Mouse (Mus musculus): ENCODE data around the gene Grap2. TPM values are rescaled to one million over a fixed set of nuclear protein-coding genes. Genes with fewer than 3 reads are reported as not detected.

Gene Grap2
- 1.1 and 1.2 TPM in 2 replicates for polyA plus RNA-seq (2015; fragmentation: Nextera tagmentation; extraction: Ambion mirVana)

DNA sequence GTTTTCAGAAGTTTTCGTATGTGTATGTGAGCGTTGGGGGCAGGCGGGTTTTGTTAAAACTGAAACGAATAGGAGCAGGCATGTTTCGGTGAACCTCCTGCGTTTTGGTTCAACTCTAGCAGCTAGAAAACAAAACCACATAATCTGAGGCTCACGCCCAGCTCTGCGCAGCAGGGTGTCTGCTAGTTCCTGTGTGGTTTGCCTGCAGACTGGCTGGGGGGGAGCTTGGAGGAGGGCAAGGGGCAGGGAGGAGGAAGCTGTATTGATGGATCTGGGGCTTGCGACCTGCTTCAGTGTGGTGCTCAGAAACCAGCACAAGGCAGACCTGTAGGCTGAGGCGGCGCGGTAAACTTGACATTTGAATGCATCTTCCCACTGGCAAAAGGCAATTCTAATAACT, at the start of gene Grap2:
Gene Grap2 (plus strand): TSS at position 304 of the 400 bp plus-strand sequence.
- WGBS: 62% methylated on average over 12 of the region's 12 CpGs

DNA sequence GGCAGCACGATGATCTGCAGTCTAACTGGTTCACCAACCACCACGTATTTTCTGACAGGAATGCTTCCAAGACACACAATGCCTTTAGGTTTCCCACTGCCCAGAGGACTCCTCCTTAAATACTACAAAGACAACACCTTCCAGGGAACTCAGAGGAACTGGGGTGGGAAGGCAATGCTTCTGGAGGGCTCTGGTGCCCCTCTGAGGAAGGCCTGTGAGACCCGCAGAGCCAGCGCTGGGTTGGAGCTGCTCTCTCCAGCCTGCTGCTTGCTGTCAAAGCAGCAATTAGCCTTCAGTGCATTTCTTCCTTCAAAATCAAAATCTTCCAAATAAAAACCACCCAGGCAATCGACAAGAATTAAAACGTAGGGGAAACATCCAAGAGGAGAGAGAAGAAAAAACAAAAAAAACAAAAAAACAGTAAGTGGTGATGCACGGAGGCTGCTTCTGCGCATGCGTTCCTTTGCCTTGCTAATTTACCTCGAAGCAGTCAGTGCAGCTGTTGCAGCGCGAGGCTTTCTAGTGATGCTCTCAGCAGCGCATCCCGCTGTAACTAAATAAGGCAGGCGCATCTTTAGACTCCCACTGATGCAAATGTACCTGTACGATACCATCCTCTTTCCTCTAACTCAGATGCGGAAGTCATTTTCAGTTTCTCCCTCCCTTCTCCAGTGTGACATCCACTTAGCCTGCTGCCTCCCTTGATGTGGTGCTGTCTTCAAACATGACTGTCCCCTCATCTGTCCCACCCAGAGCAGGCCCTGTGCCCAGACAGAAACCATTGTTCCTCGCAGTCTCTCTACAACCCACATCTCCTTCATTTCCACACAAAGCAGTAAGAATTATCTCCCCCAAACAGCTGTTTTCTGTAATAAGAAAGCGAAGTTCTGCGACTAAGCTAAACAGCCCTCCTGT, 42.2 kb upstream of the Grap2 start:
- WGBS: 43% methylated on average over 20 of the region's 20 CpGs
- Histone ChIP-seq H3K9ac (no peak overlapping the region), H3K27me3 (no peaks in the 10 kb centered on the region), H3K27ac (no peak overlapping the region), H3K9me3 (no peaks in the 10 kb centered on the region), H3K36me3 (no peaks in the 10 kb centered on the region), H3K4me1 (no peaks in the 10 kb centered on the region), H3K4me3 (no peak overlapping the region), H3K4me2 (no peak overlapping the region)
- no peak for ATAC-seq (ENCODE audit: insufficient number of reproducible peaks, low FRiP score, low TSS enrichment, low read depth)

More for the DNA sequence above, at the start of gene Grap2:
- no peaks in the 10 kb centered on the region for H3K9me3 ChIP-seq
- no peak within 1 kb of the TSS for H3K27ac ChIP-seq
- no peak for ATAC-seq (ENCODE audit: insufficient number of reproducible peaks, low FRiP score, low TSS enrichment, low read depth)
- no peaks in the 10 kb centered on the region for H3K4me1 ChIP-seq
- H3K9ac ChIP-seq: no peak within 1 kb of the TSS
- no peak within 1 kb of the TSS for H3K4me2 ChIP-seq
- peaks cover under 1% of the 10 kb centered on the region; the same call in 1 of the 2 replicates for H3K27me3 ChIP-seq
- no peaks in the 10 kb centered on the region for H3K36me3 ChIP-seq
- H3K4me3 ChIP-seq: no peak within 1 kb of the TSS

DNA sequence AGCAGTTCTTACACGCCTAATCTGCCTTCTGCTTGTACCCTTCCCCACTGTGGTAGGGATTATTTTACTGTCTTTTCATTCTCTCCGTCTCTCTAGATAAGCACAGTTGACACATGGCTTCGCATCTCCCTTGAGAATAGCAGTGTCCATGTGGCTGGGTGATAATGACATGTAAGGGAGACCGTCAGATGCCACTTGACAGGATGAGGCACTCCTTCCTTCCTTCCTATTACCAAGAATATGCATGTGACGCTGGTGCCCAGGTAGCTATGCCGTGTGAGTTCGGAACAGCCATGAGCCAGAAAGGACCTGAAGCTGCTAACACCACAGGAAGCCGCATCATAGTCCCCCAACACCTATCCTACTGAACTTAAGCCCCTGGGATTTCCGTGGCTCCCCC, 41.4 kb upstream of the Grap2 start:
- Histone ChIP-seq H3K4me2 (no peak overlapping the region), H3K4me3 (no peak overlapping the region), H3K9me3 (no peaks in the 10 kb centered on the region), H3K27ac (no peak overlapping the region), H3K36me3 (no peaks in the 10 kb centered on the region), H3K27me3 (no peaks in the 10 kb centered on the region), H3K4me1 (no peaks in the 10 kb centered on the region), H3K9ac (no peak overlapping the region)
- ATAC-seq (ENCODE audit: insufficient number of reproducible peaks, low FRiP score, low TSS enrichment, low read depth): no peak
- WGBS: 82% methylated on average over 9 of the region's 9 CpGs

DNA sequence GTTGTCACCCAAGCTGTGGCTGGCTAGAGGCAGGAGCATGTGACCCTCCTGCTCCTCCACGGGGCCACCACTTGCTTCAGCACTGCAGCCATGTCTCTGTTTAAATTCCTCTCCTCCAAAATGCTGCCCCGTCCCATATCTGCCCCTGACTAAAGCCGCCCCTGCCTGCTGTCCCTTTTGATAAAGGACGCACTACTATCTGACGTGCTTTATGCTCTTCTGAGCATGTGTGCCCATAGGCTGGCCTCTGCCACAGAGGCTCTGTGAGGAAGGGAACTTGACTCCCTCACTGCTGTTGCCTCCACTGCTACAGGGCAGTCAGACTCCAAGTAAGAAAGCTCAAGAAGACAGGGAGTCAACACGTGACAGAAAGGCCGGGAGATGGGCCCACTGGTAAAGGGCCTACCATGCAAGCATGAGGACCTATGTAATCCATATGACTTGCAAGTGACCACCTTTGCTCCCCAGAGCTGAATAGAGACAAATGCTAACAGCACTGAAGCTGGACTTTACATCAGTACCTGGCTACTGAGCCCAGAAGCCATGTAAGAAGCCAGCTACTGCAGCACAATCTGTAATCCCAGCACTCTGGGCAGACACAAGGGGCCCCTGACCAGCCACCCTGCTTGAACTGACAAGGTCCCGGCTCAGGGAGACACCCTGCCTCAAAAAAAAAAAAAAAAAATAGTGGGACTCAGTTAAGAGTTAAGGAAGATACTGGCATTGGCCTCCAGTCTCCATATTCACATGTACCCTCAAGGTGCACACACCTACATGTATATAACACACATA, 39.9 kb upstream of the Grap2 start:
- H3K4me3 ChIP-seq: no peak overlapping the region
- no peak overlapping the region for H3K4me2 ChIP-seq
- no peaks in the 10 kb centered on the region for H3K27me3 ChIP-seq
- no peak for ATAC-seq (ENCODE audit: insufficient number of reproducible peaks, low FRiP score, low TSS enrichment, low read depth)
- no peak overlapping the region for H3K9ac ChIP-seq
- H3K4me1 ChIP-seq: no peaks in the 10 kb centered on the region
- no peaks in the 10 kb centered on the region for H3K36me3 ChIP-seq
- H3K27ac ChIP-seq: no peak overlapping the region
- 76% methylated on average over 8 of the region's 8 CpGs for WGBS
- no peaks in the 10 kb centered on the region for H3K9me3 ChIP-seq

DNA sequence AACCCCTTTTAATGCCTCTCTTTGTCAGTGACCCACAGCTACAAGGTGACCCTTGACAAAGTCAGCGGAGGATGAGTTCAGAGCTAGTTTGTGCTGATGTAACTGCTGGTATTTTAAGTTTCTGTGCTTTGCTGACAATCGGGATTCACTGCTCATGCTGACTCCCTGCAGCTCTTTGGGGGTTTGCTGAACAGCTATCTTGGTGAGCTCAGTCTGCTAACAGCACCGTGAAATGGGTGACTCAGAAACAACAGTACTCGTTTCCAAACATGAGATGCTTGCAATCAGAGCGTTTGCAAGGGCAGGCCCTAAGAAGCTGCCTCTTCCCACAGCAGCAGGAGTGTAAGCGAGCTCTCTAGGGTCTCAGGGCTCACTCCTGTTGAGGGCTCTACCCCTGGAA, 39.1 kb upstream of the Grap2 start:
- no peak for ATAC-seq (ENCODE audit: insufficient number of reproducible peaks, low FRiP score, low TSS enrichment, low read depth)
- no peak overlapping the region for H3K4me2 ChIP-seq
- no peak overlapping the region for H3K27ac ChIP-seq
- no peaks in the 10 kb centered on the region for H3K36me3 ChIP-seq
- no peak overlapping the region for H3K4me3 ChIP-seq
- H3K4me1 ChIP-seq: no peaks in the 10 kb centered on the region
- H3K9ac ChIP-seq: no peak overlapping the region
- no peaks in the 10 kb centered on the region for H3K27me3 ChIP-seq
- no peaks in the 10 kb centered on the region for H3K9me3 ChIP-seq
- 66% methylated on average over 6 of the region's 6 CpGs for WGBS

DNA sequence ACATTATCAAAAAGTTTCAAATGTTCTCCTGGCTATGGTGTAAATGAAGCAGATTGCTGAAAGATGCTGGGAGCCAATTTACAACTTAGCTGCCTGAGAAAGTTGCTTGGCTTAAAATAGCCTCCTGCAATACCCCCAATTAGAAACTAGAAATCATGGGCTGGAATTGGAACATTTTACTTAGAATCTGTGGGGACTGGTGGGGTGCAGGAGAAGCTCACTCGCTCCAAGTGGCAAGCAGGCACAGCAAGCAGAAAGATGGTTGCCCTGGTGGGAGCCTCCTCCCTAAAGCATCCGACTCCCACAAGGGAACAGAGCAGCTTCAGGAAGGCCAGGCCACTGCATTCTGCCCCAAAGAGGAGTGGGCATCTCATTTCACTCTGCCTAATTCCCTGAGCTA, 36.3 kb upstream of the Grap2 start:
- H3K4me3 ChIP-seq: no peak overlapping the region
- no peak overlapping the region for H3K9ac ChIP-seq
- no peak overlapping the region for H3K4me2 ChIP-seq
- no peaks in the 10 kb centered on the region for H3K27me3 ChIP-seq
- no peaks in the 10 kb centered on the region for H3K36me3 ChIP-seq
- 69% methylated on average over 2 of the region's 2 CpGs for WGBS
- no peak overlapping the region for H3K27ac ChIP-seq
- ATAC-seq (ENCODE audit: insufficient number of reproducible peaks, low FRiP score, low TSS enrichment, low read depth): no peak
- H3K9me3 ChIP-seq: no peaks in the 10 kb centered on the region
- no peaks in the 10 kb centered on the region for H3K4me1 ChIP-seq

DNA sequence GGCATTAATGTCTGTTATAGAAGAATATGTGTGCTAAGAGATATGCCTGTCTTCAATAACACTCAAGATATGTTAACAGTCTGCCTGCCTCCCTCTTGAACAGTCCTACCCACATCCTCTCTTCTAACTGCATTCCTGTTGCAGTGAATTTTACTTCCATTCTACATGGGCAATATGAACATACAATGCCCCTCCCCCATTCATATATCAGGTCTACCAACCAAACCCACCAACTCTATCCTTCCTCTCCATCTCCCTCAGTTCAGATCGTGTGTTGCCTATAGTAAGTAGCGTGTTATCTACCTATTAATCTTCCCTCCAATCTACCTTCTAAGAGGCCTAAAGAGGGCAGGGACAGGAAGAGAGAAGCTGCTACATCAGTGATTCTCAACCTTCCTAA, 34.3 kb upstream of the Grap2 start:
- H3K9me3 ChIP-seq: no peaks in the 10 kb centered on the region
- no peak overlapping the region for H3K27ac ChIP-seq
- 85% methylated on average over 2 of the region's 2 CpGs for WGBS
- no peak for ATAC-seq (ENCODE audit: insufficient number of reproducible peaks, low FRiP score, low TSS enrichment, low read depth)
- no peak overlapping the region for H3K9ac ChIP-seq
- no peak overlapping the region for H3K4me3 ChIP-seq
- no peaks in the 10 kb centered on the region for H3K36me3 ChIP-seq
- no peaks in the 10 kb centered on the region for H3K27me3 ChIP-seq
- no peak overlapping the region for H3K4me2 ChIP-seq
- no peaks in the 10 kb centered on the region for H3K4me1 ChIP-seq

DNA sequence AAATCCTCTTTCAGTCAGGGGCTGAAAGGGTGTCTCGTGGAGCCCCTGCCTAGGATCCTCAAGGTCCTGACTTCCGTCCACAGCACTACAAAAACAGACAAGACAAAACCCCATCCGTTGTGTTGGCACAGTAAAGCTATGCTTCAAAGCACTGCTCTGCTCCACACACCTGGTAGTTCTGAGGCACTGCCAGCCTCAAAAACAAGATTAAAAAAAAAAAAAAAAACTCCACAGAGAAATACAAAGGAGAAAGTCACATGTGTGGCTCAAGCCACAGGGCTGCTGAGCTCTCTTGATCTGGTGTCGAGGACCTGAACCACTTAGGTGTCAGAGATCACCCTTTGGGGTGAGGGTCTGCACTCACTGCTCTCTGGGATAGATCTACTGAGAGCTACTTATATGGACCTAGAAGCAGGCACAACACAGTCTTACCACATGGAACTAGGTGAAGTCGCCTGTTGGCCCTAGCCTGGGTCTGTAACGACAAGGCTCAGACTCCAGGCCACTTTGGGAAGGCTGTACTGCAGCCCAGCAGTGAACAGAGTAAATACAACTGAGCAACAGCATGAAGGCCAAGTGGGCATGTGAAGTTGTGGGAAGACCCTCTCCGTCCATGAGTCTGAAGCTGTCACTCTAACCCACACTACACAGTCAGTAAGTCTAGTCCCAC, 33.6 kb upstream of the Grap2 start:
- no peak for ATAC-seq (ENCODE audit: insufficient number of reproducible peaks, low FRiP score, low TSS enrichment, low read depth)

DNA sequence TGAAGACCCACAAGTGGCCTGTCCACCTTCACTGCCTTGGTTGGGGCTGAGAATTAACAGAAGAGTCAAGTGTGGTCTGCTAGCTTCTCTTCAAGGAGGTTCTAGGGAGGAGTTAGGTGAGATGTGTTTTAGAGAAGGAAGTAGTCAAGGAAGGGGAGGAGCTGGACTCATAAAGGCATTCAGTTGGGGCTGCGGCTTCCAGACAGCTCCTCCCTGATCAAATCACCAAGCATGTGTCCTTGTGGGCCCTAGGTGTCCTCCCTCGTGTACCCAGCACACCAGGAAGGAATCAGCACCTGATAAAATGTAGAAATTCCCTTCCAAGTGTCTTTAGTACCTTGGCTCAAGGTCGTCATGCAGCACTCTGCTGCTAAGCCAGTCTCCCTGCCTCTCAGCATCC, 28.3 kb upstream of the Grap2 start:
- ATAC-seq (ENCODE audit: insufficient number of reproducible peaks, low FRiP score, low TSS enrichment, low read depth): no peak
- Histone ChIP-seq H3K4me1 (no peaks in the 10 kb centered on the region), H3K9ac (no peak overlapping the region), H3K27ac (no peak overlapping the region), H3K9me3 (no peaks in the 10 kb centered on the region), H3K27me3 (no peaks in the 10 kb centered on the region), H3K4me2 (no peak overlapping the region), H3K4me3 (no peak overlapping the region), H3K36me3 (no peaks in the 10 kb centered on the region)
- WGBS: 50% methylated on average over 3 of the region's 3 CpGs

More for the DNA sequence above, 33.6 kb upstream of the Grap2 start:
- H3K4me1 ChIP-seq: no peaks in the 10 kb centered on the region
- H3K27ac ChIP-seq: no peak overlapping the region
- H3K9ac ChIP-seq: no peak overlapping the region
- H3K4me3 ChIP-seq: no peak overlapping the region
- no peak overlapping the region for H3K4me2 ChIP-seq
- 87% methylated on average over 7 of the region's 7 CpGs for WGBS
- H3K27me3 ChIP-seq: no peaks in the 10 kb centered on the region
- H3K36me3 ChIP-seq: no peaks in the 10 kb centered on the region
- H3K9me3 ChIP-seq: no peaks in the 10 kb centered on the region

DNA sequence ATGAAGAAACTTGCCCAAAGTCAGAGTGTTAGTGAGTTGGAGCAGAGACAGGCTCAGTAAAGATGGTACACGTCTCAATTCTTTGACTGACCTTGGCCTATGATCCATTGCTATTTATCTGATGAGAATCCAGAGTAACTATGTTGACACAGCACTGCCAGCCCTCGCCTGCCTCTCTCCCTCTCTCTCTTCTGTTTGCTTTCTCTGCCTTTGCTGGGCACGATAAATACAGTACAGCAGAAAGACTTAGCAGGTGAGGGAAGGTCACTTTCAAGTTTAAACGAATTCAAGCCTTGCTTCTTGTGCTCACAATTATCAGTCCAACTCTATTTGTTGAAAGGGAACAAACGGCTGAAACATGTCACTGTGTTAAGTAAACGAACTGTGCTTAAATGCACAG, 27.0 kb upstream of the Grap2 start:
- H3K27me3 ChIP-seq: no peaks in the 10 kb centered on the region
- H3K4me1 ChIP-seq: no peaks in the 10 kb centered on the region
- no peak for ATAC-seq (ENCODE audit: insufficient number of reproducible peaks, low FRiP score, low TSS enrichment, low read depth)
- H3K4me2 ChIP-seq: no peak overlapping the region
- H3K4me3 ChIP-seq: no peak overlapping the region
- H3K27ac ChIP-seq: no peak overlapping the region
- H3K9ac ChIP-seq: no peak overlapping the region
- 74% methylated on average over 6 of the region's 6 CpGs for WGBS
- H3K36me3 ChIP-seq: no peaks in the 10 kb centered on the region
- no peaks in the 10 kb centered on the region for H3K9me3 ChIP-seq

DNA sequence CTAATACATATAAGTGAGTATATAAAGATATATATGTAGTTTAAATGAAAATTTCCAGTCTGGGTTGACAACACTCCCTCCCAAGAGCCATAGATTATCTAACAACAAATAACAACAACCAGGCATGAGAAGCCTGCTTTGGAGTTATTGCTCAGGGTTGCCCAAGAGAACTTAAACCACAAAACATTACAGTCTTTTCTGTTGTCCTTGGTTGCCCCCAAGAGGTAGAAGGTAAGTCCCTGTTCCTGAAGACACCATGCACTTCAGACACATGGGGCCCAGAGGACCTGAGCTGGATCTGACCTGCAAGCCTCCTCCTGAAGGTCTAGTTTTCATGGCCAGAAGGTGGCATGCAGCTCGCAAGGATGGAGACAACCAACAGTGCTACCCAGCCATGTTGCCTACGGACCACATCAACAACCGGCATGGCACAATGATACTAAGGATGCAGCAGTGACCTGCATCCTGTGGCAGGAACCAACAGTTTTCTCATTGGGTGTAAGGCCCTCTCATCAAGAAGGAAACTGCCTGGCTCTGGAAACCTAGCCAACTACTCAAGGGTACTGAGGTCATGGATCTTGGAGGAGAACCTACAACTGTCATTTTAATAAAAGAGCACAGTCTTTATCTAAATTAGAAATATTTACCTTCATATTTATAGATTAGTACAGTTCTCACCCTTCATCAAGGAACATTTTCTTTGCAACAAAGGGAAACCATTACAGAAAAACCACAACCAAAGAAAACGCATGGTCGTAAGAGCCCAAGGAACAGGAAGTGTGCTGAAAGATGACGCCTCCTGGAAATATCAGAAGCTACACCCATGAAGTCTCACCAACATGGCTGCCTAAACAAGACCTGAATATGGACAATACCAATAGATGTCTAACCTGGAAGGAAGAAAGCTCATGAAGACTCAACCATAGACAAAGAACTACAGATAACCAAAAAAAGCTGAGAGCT, 17.3 kb upstream of the Grap2 start:
- Histone ChIP-seq H3K4me2 (no peak overlapping the region), H3K36me3 (no peaks in the 10 kb centered on the region), H3K9ac (no peak overlapping the region), H3K27me3 (no peaks in the 10 kb centered on the region), H3K9me3 (no peaks in the 10 kb centered on the region), H3K27ac (no peak overlapping the region), H3K4me3 (no peak overlapping the region), H3K4me1 (no peaks in the 10 kb centered on the region)
- ATAC-seq (ENCODE audit: insufficient number of reproducible peaks, low FRiP score, low TSS enrichment, low read depth): no peak
- 91% methylated on average over 6 of the region's 6 CpGs for WGBS

All from limb, embryonic 15.5 days (tissue).